Mouse (Mus musculus) liver, postnatal 0 days (tissue): ENCODE measurements at regions not wholly inside any gene's neighbourhood (a gene's known extent, or its start where the extent isn't known, plus 50 kb on each side); places are given as distances from the start of the nearest gene placed in this dataset.

Source experiments
- ATAC-seq: fragments of 200-750 bp; cut with Nextera tagmentation; 2 replicates; pipeline ENCODE4 v1.8.0; 2017; ENCODE audit warnings: mild to moderate bottlenecking, moderate library complexity
- DNase-seq: peaks from one replicate; pipeline ENCODE4 v3.0.0-alpha.2; 2016
- H3K27ac ChIP-seq: fragments of 300-500 bp; sonication (generic); 2 replicates; pipeline ENCODE4 v1.5.1; 2014; ENCODE audit warnings: antibody characterized with exemption, moderate library complexity, mild to moderate bottlenecking, low read depth
- H3K27me3 ChIP-seq: fragments of 300-500 bp; sonication (generic); 2 replicates; pipeline ENCODE4 v1.6.1; 2014; ENCODE audit warnings: low read length, control low read depth, mixed read lengths; ENCODE audit not compliant: insufficient read depth
- H3K36me3 ChIP-seq: fragments of 300-500 bp; sonication (generic); replicated peaks from 2 replicates; pipeline ENCODE4 v1.6.1; 2014; ENCODE audit warnings: mild to moderate bottlenecking, control low read depth, low read length, moderate library complexity, mixed read lengths; ENCODE audit not compliant: insufficient read depth
- H3K4me1 ChIP-seq: fragments of 300-500 bp; sonication (generic); 2 replicates; pipeline ENCODE4 v1.6.1; 2014; ENCODE audit warnings: antibody characterized with exemption, mild to moderate bottlenecking, control low read depth; ENCODE audit not compliant: insufficient read depth
- H3K4me2 ChIP-seq: fragments of 300-500 bp; sonication (generic); 2 replicates; pipeline ENCODE4 v1.6.1; 2014; ENCODE audit warnings: low read depth, mild to moderate bottlenecking, low read length, moderate library complexity, mixed read lengths
- H3K4me3 ChIP-seq: fragments of 300-500 bp; sonication (generic); 2 replicates; pipeline ENCODE4 v1.5.1; 2014; ENCODE audit warnings: low read depth, low read length
- H3K9ac ChIP-seq: fragments of 300-500 bp; sonication (generic); replicated peaks from 2 replicates; pipeline ENCODE4 v1.6.1; 2014; ENCODE audit warnings: mild to moderate bottlenecking, moderate library complexity
- H3K9me3 ChIP-seq: fragments of 300-500 bp; sonication (generic); 2 replicates; pipeline ENCODE4 v1.6.1; 2016; ENCODE audit warnings: mild to moderate bottlenecking, control low read depth, low read length, mixed read lengths
- CTCF ChIP-seq: sonication (generic); IDR thresholded peaks from 2 replicates; pipeline ENCODE4 v1.5.1; 2016; ENCODE audit warnings: antibody characterized with exemption, low read depth
- EP300 ChIP-seq: IDR thresholded peaks from 2 replicates; pipeline ENCODE4 v1.6.1; 2016; ENCODE audit warnings: antibody characterized with exemption, low read depth, mild to moderate bottlenecking
- WGBS: fragments of 180-500 bp; shearing (Covaris S2); extraction: QIAGEN DNeasy Blood & Tissue Kit; methylation state at CpG from one replicate; pipeline ENCODE4 v1.1.7; 2014; ENCODE audit not compliant: insufficient replicate concordance; 5-methylcytosine and 5-hydroxymethylcytosine counted together

DNA sequence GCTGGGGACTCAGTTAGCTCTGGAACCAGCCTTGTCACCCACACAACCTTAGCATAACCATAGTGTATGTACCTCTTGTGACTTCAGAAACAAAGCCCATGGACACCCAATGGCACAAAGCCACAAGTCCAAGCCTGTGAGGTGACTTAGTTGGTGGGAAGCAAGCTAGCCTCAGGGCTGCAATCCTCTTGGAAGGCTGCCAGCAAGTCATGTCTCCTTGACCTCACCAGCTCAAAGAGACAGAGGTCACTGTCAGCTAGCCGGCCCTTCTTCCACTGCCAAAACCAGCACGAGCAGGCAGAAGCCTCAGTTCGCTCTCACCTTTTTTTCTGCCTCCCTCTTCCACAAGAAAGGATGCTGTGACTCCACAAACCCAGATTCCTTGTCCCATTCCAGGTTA lies 161.0 kb downstream of the Rybp start:
- TF ChIP-seq EP300 (no peak), CTCF (no peak)
- ATAC-seq (no peak), DNase-seq (peak; percentile 36)
- H3K27me3 ChIP-seq: no peaks in the 10 kb centered on the region
- H3K9me3 ChIP-seq: no peaks in the 10 kb centered on the region
- H3K36me3 ChIP-seq: no peaks in the 10 kb centered on the region
- peaks cover 12% of the 10 kb centered on the region; the same call in 1 of the 2 replicates for H3K4me1 ChIP-seq
- no peak overlapping the region for H3K9ac ChIP-seq
- no peak overlapping the region for H3K4me2 ChIP-seq
- 62% methylated on average over 3 of the region's 3 CpGs for WGBS
- no peak overlapping the region for H3K27ac ChIP-seq
- no peak overlapping the region for H3K4me3 ChIP-seq

DNA sequence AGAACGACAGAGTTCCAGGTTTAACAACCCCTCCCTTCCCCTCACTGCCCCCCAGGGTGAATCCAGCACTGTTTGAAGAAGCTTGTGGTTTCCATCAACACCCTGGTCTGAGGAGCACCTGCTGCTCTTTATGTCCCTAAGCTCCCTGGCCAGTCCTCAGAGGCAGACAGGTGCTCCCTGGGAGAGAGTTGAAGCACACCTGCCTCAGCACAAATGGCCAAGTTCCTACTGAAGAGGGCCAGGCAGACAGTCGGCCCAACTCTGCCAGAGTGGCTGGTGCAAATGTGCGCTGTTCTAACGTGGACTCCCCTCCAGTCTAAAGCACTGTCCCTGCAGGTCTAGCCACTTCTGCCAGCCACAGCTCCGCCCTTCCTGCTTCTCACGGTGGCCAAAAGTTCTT lies 166.0 kb downstream of the Rybp start:
- ATAC-seq: no peak
- 33% methylated on average over 6 of the region's 6 CpGs for WGBS
- TF ChIP-seq EP300 (no peak), CTCF (no peak)

DNA sequence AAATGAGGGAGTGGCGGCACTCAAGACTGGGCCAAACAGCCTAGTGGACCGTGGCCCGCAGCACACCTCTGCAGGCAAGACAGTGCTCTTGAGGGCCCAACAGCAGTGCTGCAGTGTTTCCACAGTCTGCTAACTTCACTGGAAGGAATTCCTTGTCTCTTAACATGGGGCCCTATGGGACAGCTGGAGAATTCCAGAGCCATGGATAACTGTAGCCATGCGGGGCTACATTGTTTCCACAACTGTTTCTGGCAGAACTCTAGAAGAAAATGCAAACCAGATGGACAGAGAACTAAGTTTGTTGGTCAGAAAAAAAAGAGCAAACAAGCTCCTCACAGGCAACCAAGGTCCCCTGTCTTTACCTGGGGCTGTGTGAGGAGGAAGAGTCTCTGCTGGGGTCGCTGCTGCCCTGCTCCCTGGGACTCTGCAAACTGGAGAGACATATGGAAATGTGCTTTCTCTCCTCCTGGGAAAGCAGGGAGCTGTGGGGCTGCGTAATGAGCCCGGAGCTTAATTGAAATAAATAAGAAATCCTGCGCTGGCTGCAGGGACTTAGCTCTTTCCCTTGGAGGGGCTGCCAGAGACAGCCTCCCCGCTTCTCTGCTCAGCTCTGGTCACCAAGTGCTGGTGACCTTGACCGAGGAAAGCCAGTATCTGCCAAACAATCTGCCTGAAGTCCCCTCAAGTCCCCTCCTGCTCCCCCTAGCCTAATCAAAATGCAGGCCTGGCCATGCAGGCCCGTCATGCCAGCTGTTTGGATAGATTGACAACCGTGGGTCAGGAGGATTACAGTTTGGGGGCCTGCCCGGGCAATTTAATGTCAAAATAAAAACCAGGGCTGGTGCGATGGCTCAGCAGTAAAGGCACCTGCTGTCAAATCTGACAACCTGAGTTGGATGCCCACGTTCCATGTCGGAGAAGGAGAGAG lies 167.0 kb downstream of the Rybp start:
- no peak for DNase-seq
- no peak overlapping the region for H3K9ac ChIP-seq
- ATAC-seq: no peak
- H3K4me1 ChIP-seq: no peaks in the 10 kb centered on the region
- H3K36me3 ChIP-seq: no peaks in the 10 kb centered on the region
- WGBS: 80% methylated on average over 16 of the region's 16 CpGs
- H3K27me3 ChIP-seq: no peaks in the 10 kb centered on the region
- H3K4me2 ChIP-seq: no peak overlapping the region
- H3K4me3 ChIP-seq: no peak overlapping the region
- TF ChIP-seq EP300: no peak
- TF ChIP-seq CTCF: no peak
- no peak overlapping the region for H3K27ac ChIP-seq
- H3K9me3 ChIP-seq: no peaks in the 10 kb centered on the region; the same call in 1 of the 2 replicates

More for the DNA sequence above, 166.0 kb downstream of the Rybp start:
- Histone ChIP-seq H3K27me3 (no peaks in the 10 kb centered on the region), H3K9me3 (no peaks in the 10 kb centered on the region; the same call in 1 of the 2 replicates), H3K4me2 (no peak overlapping the region), H3K9ac (no peak overlapping the region), H3K36me3 (no peaks in the 10 kb centered on the region), H3K27ac (no peak overlapping the region), H3K4me1 (peaks cover under 1% of the 10 kb centered on the region; the same call in 1 of the 2 replicates), H3K4me3 (no peak overlapping the region)
- DNase-seq: no peak

DNA sequence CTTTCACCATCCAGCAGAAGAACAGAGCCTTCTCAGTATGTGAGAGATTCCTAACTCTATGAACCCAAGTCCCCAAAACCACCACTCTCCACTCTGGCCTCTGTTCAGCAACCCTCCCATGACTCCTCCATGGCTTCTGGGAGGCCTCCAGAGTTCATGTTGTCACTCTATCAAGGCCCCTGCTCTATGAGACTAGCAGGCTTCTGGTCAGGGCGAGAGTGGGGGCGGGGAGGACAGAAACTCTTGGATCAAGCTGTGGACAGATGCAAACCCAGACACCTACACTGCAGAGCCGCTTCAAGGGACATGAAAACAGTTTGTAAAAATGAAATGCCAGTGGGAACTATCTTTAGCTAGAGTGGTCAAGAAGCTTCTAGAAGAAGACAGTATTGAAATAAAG lies 170.2 kb downstream of the Rybp start:
- H3K27me3 ChIP-seq: no peaks in the 10 kb centered on the region
- H3K4me1 ChIP-seq: peaks cover 8% of the 10 kb centered on the region; the same call in 1 of the 2 replicates
- no peaks in the 10 kb centered on the region; the same call in 1 of the 2 replicates for H3K9me3 ChIP-seq
- no peak overlapping the region for H3K9ac ChIP-seq
- H3K36me3 ChIP-seq: no peaks in the 10 kb centered on the region
- TF ChIP-seq EP300 (no peak), CTCF (no peak)
- 74% methylated on average over 3 of the region's 3 CpGs for WGBS
- no peak overlapping the region for H3K4me2 ChIP-seq
- no peak overlapping the region for H3K4me3 ChIP-seq
- ATAC-seq (no peak), DNase-seq (no peak)
- no peak overlapping the region for H3K27ac ChIP-seq

DNA sequence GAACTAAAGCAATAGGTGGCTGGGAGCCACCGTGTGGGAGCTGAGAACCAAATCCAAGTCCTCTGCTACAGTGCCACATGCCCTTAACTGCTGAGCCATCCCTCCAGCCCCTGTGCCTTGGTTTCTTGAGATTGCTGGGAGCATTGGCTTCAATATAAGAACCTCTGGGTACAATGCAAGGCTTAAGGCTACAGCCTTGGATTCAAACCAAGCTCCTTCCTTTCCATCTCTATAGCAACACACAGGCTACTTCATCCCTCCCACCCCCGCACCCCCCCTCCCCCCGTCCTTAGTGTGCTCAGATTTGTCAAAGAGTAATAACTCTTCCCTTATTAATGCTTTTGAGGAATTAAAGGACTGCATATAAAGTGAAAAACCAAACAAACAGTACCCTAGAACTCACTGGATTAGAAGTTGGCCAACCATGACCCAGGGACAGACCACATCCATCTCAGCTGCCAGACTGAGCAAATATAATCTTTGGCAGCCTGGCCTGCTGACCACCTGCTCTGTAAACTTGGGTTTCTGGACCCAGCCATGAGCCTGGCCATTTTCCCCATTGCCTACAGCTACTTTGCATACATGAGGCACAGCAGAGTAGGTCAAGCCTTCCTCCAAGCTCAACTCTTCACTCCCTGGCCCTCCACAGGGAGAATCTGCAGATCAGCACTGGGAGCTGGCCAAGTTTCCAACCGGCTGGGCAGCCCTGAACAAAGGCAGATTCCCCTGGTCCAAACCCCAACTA lies 173.7 kb downstream of the Rybp start:
- Histone ChIP-seq H3K9me3 (no peaks in the 10 kb centered on the region; the same call in 1 of the 2 replicates), H3K27ac (no peak overlapping the region), H3K9ac (no peak overlapping the region), H3K27me3 (no peaks in the 10 kb centered on the region), H3K4me3 (no peak overlapping the region), H3K36me3 (no peaks in the 10 kb centered on the region), H3K4me2 (no peak overlapping the region), H3K4me1 (peaks cover 13% of the 10 kb centered on the region)
- 57% methylated on average over 4 of the region's 4 CpGs for WGBS
- TF ChIP-seq EP300 (no peak), CTCF (no peak)
- peak; percentile 24 for DNase-seq
- ATAC-seq: 0 out of 2 replicates have a peak, but pooled peaks have one; percentile 19

DNA sequence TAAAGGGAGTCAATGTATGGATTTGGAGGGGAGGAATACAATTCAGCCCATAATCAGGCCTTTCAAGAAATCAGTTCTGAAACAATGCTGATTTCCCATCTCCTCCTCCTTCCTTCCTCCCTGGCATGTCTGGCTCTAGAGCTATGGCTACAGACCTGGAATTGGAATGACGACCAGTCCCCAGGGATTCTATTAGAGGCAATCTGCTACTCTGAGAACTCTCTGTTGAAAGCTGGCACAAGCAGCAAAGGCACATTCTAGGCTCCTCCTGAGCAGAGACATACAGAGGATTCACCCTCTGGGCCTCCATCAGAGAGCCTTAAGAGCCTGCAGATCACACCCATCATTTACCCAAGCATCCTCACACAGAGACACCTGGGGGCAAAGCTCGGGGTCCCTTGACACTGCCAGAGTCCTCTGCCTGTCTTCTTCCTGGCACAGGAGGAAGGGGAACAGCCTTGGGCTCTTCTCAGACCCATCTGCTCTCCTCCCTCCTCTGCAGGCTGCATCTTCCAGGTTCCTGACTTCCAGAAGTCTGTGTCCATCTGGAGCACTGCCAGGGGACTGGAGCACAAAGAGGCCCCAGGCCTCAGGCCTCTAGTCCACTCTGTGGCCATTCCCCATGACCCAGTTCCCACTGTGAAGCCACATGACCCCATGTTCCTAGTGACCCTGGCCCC lies 176.2 kb downstream of the Rybp start:
- H3K36me3 ChIP-seq: no peaks in the 10 kb centered on the region
- H3K9ac ChIP-seq: no peak overlapping the region
- H3K4me3 ChIP-seq: no peak overlapping the region
- H3K4me2 ChIP-seq: no peak overlapping the region
- no peak for TF ChIP-seq EP300
- no peak for TF ChIP-seq CTCF
- no peak overlapping the region for H3K27ac ChIP-seq
- no peaks in the 10 kb centered on the region for H3K27me3 ChIP-seq
- WGBS: 55% methylated on average over 2 of the region's 2 CpGs
- H3K4me1 ChIP-seq: peaks cover 19% of the 10 kb centered on the region
- H3K9me3 ChIP-seq: no peaks in the 10 kb centered on the region
- no peak for DNase-seq
- no peak for ATAC-seq
